Mouse (Mus musculus): ENCODE data around the gene Gramd1b. TPM values are rescaled to one million over a fixed set of nuclear protein-coding genes. Genes with fewer than 3 reads are reported as not detected.
A peak's percentile ranks its signal among the peaks of the same experiment; 100 is the strongest.

Gene Gramd1b
- total and polyA plus RNA-seq, 2 experiments from 2014 or later: 16.7 to 57.2 TPM

DNA sequence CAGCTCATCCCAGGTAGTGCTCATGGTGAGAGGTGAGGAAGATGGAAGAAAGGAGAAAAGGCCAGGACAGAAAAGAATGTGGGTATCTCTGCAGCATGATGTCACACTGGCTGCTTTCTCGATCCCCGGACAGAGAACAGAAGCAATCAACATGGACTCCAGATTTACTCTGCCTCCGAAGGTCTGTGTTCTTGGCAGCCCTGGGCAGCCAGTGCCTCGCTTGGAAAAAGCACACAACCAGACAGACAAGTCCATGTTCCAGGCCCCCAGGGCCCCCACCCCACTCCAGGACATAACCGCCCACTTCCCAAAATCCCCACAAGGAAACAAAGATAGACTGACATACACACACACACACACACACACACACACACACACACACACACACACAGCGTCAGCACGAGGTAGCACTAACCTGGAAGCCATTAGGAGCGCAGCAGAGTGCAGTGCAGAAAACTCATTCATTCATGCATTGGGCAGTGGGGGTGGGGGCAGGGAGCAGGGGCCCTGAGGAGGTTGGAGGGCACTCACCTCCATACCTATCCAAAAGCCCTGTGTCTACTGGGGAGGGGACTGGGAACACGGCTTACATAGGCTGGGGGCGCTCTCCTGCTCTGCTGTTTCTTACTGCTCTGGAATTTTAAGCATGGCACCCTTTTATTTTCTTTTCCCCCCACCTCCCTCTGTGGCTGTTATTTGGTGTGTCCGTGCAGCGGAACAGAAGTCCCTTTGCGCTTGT lies 185.5 kb downstream of the Gramd1b start:
- H3K9me3 ChIP-seq (ENCODE audit: low read length): no peaks in the 10 kb centered on the region
- TF ChIP-seq CTCF (IDR thresholded peaks at IDR 0.05; ENCODE audit: low read depth): 0 out of 2 replicates have a peak, but pooled peaks have one; percentile 5
- H3K36me3 ChIP-seq (ENCODE audit: insufficient read depth, low read length): no peaks in the 10 kb centered on the region
- H3K27ac ChIP-seq: peak overlapping the region; percentile 89
- peak overlapping the region; percentile 34 for H3K4me3 ChIP-seq (ENCODE audit: low read length)
- DNase-seq (ENCODE audit: low spot score) (peak; percentile 52), ATAC-seq (peak; percentile 80)
- peak overlapping the region; percentile 65 for H3K9ac ChIP-seq (replicated peaks; ENCODE audit: low read length)
- H3K4me2 ChIP-seq (ENCODE audit: low read depth, low read length): peak overlapping the region; percentile 66
- no peaks in the 10 kb centered on the region for H3K27me3 ChIP-seq (ENCODE audit: insufficient read depth, low read length)
- H3K4me1 ChIP-seq (ENCODE audit: insufficient read depth, low read length): peaks cover 34% of the 10 kb centered on the region
- WGBS: 12% methylated on average over 13 of the region's 13 CpGs

DNA sequence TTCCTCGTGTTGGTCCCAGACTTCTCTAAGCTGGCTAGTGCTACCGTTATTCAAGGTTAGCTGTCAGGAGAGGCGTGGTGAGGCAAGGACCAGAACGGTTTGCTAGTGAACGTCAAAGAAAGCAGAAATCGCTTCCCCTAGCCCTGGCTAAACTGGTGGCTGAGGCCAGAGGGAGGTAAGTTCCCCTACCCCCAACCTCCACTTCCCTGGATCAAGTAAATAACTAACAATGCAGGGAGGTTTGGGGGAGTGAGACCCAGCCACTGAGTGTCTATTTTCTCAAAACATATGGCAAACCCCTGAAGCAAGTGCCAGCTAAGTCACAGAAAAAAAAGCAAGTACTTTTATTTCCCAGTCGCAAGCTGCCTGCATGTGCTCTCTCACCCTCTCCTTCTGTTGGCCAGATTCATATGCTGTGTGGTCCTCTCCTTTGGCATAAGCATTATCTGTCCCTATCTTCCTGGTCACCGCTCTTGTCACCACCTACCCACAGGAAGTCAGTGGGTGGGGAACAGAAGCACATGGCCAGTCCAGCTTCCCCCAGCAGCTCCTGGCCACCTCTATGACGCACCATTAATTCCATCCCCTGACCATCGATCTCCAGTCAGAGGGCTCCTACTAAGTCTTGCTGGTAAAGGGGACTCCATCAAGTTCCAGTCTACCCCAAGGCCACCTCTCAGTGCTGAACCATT lies 186.2 kb downstream of the Gramd1b start:
- WGBS: 29% methylated on average over 10 of the region's 10 CpGs
- TF ChIP-seq CTCF (IDR thresholded peaks at IDR 0.05; ENCODE audit: low read depth): no peak
- Histone ChIP-seq H3K9ac (replicated peaks; ENCODE audit: low read length) (peak overlapping the region; percentile 65), H3K27me3 (ENCODE audit: insufficient read depth, low read length) (no peaks in the 10 kb centered on the region), H3K4me2 (ENCODE audit: low read depth, low read length) (peak overlapping the region; percentile 66), H3K4me1 (ENCODE audit: insufficient read depth, low read length) (peaks cover 40% of the 10 kb centered on the region), H3K9me3 (ENCODE audit: low read length) (no peaks in the 10 kb centered on the region), H3K4me3 (ENCODE audit: low read length) (peak overlapping the region; percentile 34), H3K27ac (peak overlapping the region; percentile 89), H3K36me3 (ENCODE audit: insufficient read depth, low read length) (no peaks in the 10 kb centered on the region)
- ATAC-seq (peak; percentile 44), DNase-seq (ENCODE audit: low spot score) (peak; percentile 52)

DNA sequence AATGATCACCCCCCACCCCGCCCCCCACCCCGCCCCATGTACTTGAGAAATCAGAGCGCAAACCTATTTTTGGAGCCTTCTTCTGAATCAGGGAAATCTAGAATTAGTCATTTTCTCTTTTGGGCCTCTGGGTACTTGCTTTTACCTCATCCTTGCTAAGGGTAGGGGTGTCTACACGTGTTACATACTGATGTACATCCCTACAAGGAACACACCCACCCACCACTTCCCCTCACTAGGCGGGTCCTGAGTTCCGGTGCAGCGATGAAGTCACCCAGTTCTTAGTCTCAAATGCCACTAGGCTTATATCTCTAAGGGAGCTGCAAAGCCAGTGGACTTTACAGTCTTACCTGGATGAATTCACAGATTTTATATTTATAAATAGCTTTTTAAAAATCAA lies 187.4 kb downstream of the Gramd1b start:
- TF ChIP-seq CTCF (IDR thresholded peaks at IDR 0.05; ENCODE audit: low read depth): no peak
- peak overlapping the region; percentile 66 for H3K4me2 ChIP-seq (ENCODE audit: low read depth, low read length)
- H3K36me3 ChIP-seq (ENCODE audit: insufficient read depth, low read length): no peaks in the 10 kb centered on the region
- no peak overlapping the region for H3K9ac ChIP-seq (replicated peaks; ENCODE audit: low read length)
- ATAC-seq: no peak
- 95% methylated on average over 7 of the region's 7 CpGs for WGBS
- H3K4me1 ChIP-seq (ENCODE audit: insufficient read depth, low read length): peaks cover 49% of the 10 kb centered on the region
- no peaks in the 10 kb centered on the region for H3K27me3 ChIP-seq (ENCODE audit: insufficient read depth, low read length)
- no peaks in the 10 kb centered on the region for H3K9me3 ChIP-seq (ENCODE audit: low read length)
- no peak overlapping the region for H3K4me3 ChIP-seq (ENCODE audit: low read length)
- no peak overlapping the region for H3K27ac ChIP-seq
- no peak for DNase-seq (ENCODE audit: low spot score)

DNA sequence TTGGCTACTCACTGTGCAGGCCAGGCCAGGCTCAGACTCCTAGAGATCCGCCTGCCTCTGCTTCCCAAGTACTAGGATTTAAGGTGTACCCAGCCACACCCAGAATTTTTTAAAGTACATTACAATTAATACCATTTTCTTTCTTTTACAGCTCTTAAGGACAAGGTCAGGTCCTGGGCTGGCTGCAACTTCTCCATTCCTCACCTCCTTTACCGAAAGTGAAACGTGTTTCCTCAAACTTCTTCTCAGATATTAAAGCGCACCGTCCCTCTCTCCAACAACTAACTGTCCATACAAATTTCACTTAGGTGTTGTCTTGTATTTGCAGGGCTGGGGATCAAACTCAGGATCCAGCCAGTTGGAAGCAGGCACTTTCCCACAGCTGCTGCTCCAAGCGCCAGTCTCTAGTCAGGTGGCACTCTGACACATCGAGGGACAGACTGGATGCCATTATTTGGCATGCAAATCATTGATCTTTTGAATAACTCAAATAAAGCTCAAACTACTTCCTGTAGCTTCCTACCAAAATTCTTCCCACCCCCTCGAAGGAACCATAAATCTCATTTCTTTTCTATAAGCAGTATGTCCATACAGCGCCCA lies 188.0 kb downstream of the Gramd1b start:
- Histone ChIP-seq H3K27ac (no peak overlapping the region), H3K4me3 (ENCODE audit: low read length) (no peak overlapping the region), H3K36me3 (ENCODE audit: insufficient read depth, low read length) (no peaks in the 10 kb centered on the region), H3K4me1 (ENCODE audit: insufficient read depth, low read length) (peaks cover 49% of the 10 kb centered on the region), H3K9ac (replicated peaks; ENCODE audit: low read length) (no peak overlapping the region), H3K27me3 (ENCODE audit: insufficient read depth, low read length) (no peaks in the 10 kb centered on the region), H3K9me3 (ENCODE audit: low read length) (no peaks in the 10 kb centered on the region), H3K4me2 (ENCODE audit: low read depth, low read length) (peak overlapping the region; percentile 66)
- no peak for TF ChIP-seq CTCF (IDR thresholded peaks at IDR 0.05; ENCODE audit: low read depth)
- WGBS: 88% methylated on average over 9 of the region's 9 CpGs
- no peak for ATAC-seq
- no peak for DNase-seq (ENCODE audit: low spot score)

DNA sequence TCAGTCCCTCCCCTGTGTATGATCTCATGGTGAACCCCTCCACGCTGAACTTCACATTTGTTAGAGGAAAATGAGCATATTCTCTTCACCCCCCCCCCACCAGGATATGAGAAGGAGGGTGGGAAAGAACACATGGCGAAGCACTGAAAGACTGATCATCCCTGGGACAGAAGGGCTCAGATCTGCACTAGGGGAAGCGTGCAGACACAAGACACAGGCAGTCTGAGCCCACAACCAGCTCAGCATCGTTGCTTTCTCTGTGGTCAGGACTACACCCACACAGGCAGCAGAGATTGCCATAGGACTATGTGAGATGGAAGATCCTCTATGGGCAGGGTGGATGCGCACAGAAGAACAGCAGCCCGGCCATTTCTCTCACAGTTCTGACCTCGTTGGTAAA lies 189.1 kb downstream of the Gramd1b start:
- TF ChIP-seq CTCF (IDR thresholded peaks at IDR 0.05; ENCODE audit: low read depth): no peak
- 72% methylated on average over 7 of the region's 7 CpGs for WGBS
- H3K4me2 ChIP-seq (ENCODE audit: low read depth, low read length): no peak overlapping the region

DNA sequence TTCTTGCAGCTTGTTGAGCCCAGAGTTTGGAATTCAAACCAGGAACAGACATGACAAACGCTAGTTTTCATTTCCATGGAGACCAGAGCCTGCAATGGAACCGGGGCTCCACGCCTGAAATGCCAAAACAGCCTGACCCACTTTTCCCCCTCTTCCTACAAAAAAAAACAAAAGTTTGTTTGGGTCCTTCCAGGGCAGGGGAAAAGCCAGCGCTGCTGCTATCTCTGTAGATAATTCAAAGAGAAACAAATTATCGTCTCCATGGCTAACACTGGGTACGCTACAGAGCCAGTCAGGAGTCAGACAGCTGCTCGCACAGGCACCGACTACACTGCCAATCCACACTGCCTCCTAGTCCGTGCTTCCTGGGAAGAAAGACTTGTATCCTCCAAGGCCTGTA lies 191.6 kb downstream of the Gramd1b start:
- 37% methylated on average over 9 of the region's 9 CpGs for WGBS
- Histone ChIP-seq H3K27me3 (ENCODE audit: insufficient read depth, low read length) (no peaks in the 10 kb centered on the region), H3K4me3 (ENCODE audit: low read length) (no peak overlapping the region), H3K4me2 (ENCODE audit: low read depth, low read length) (no peak overlapping the region), H3K9me3 (ENCODE audit: low read length) (no peaks in the 10 kb centered on the region), H3K4me1 (ENCODE audit: insufficient read depth, low read length) (peaks cover 33% of the 10 kb centered on the region), H3K36me3 (ENCODE audit: insufficient read depth, low read length) (no peaks in the 10 kb centered on the region), H3K27ac (peak overlapping the region; percentile 66), H3K9ac (replicated peaks; ENCODE audit: low read length) (no peak overlapping the region)
- ATAC-seq (peak; percentile 36; the same call in 1 of the 2 replicates), DNase-seq (ENCODE audit: low spot score) (peak; percentile 57)
- no peak for TF ChIP-seq CTCF (IDR thresholded peaks at IDR 0.05; ENCODE audit: low read depth)

More for the DNA sequence above, 189.1 kb downstream of the Gramd1b start:
- H3K27ac ChIP-seq: no peak overlapping the region
- H3K4me1 ChIP-seq (ENCODE audit: insufficient read depth, low read length): peaks cover 49% of the 10 kb centered on the region
- no peak overlapping the region for H3K4me3 ChIP-seq (ENCODE audit: low read length)
- ATAC-seq (no peak), DNase-seq (ENCODE audit: low spot score) (no peak)
- no peaks in the 10 kb centered on the region for H3K9me3 ChIP-seq (ENCODE audit: low read length)
- H3K27me3 ChIP-seq (ENCODE audit: insufficient read depth, low read length): no peaks in the 10 kb centered on the region
- no peak overlapping the region for H3K9ac ChIP-seq (replicated peaks; ENCODE audit: low read length)
- H3K36me3 ChIP-seq (ENCODE audit: insufficient read depth, low read length): no peaks in the 10 kb centered on the region
